Mouse (Mus musculus) hindbrain, embryonic 15.5 days (tissue): Measurements from ENCODE around the gene Amdhd2. TPM values are rescaled to one million over a fixed set of nuclear protein-coding genes. Genes with fewer than 3 reads are reported as not detected.

ENCODE experiments used
- ATAC-seq: fragments of 200-750 bp; cut with Nextera tagmentation; 2 replicates; pipeline ENCODE4 v1.8.0; 2017; ENCODE audit warnings: low read depth, moderate number of reproducible peaks, moderate TSS enrichment; ENCODE audit not compliant: low FRiP score
- H3K27ac ChIP-seq: fragments of 300-500 bp; sonication (generic); replicated peaks from 2 replicates; pipeline ENCODE4 v1.5.1; 2015; ENCODE audit warnings: mild to moderate bottlenecking, inconsistent platforms
- H3K27me3 ChIP-seq: fragments of 300-500 bp; sonication (generic); 2 replicates; pipeline ENCODE4 v1.6.1; 2015; ENCODE audit warnings: control low read depth, inconsistent platforms
- H3K36me3 ChIP-seq: fragments of 300-500 bp; sonication (generic); 2 replicates; pipeline ENCODE4 v1.6.1; 2015; ENCODE audit warnings: control low read depth, inconsistent platforms
- H3K4me1 ChIP-seq: fragments of 300-500 bp; sonication (generic); replicated peaks from 2 replicates; pipeline ENCODE4 v1.6.1; 2015; ENCODE audit warnings: control low read depth, inconsistent platforms
- H3K4me2 ChIP-seq: fragments of 300-500 bp; sonication (generic); 2 replicates; pipeline ENCODE4 v1.6.1; 2015; ENCODE audit warnings: moderate library complexity, mild to moderate bottlenecking, inconsistent platforms
- H3K4me3 ChIP-seq: fragments of 300-500 bp; sonication (generic); 2 replicates; pipeline ENCODE4 v1.5.1; 2015; ENCODE audit warnings: mild to moderate bottlenecking, inconsistent platforms
- H3K9ac ChIP-seq: fragments of 300-500 bp; sonication (generic); 2 replicates; pipeline ENCODE4 v1.6.1; 2015; ENCODE audit warnings: inconsistent platforms
- H3K9me3 ChIP-seq: fragments of 300-500 bp; sonication (generic); 2 replicates; pipeline ENCODE4 v1.6.1; 2016; ENCODE audit warnings: control low read depth, inconsistent platforms
- WGBS: fragments of 180-500 bp; shearing (Covaris S2); methylation state at CpG from one replicate; pipeline ENCODE4 v1.1.7; 2015; 5-methylcytosine and 5-hydroxymethylcytosine counted together
- polyA plus RNA-seq: library from polyadenylated mRNA; unstranded; fragments of >200 nt; fragmentation: Nextera tagmentation; extraction: Ambion mirVana; gene quantifications from 2 replicates; pipeline ENCODE4 v1.2.1, GENCODE M21; 2015

The Amdhd2 gene
- polyA plus RNA-seq, 1 experiment from 2014 or later: 33.6 TPM

DNA sequence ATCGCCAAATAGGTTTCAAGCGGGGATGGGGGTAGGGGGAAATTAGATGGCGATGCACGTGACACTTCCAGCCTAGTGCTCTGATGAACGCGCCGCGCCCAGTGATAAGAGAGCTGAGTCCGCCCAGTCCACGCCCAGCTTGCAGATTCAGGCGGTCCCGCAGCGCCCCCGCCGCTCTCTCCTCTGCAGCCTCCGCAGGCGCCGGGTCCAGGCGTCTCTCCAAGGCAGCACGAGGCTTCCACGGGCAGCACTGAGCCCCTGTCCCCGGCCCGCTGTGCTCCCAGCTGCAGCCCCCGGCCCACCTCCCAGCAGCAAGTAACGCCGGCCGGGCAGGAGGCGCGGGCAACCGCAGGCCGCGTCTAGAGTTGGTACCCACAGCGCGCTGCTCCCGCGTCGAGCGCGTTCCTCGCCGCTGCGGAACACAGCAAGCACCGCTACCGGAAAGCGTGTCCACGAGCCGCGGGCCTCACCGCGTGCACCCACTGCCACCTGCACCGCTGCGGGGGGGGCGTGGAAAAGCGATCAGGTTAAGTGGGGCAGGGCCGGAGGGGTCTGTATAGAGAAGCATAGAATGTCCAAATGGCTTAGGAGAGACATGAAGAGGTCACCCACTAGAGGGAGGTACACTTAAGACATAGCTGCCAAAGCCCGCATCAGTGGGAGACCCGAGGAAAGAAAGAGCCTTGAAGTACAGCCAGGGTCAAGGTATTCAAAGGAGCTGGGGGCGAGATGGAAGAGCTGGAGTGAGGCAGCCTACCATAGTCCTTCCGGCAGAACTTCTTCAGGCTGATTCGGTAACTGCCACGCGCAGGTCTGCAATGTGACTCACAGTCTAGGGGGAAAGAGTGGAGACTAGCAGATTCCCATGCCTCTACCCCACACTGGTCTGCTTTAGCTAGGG, 43.1 kb upstream of the Amdhd2 start:
- peak overlapping the region; percentile 81 for H3K9ac ChIP-seq
- peak; percentile 17 for ATAC-seq
- WGBS: 4% methylated on average over 62 of the region's 62 CpGs
- peak overlapping the region; percentile 81 for H3K4me3 ChIP-seq
- H3K27me3 ChIP-seq: no peaks in the 10 kb centered on the region
- peaks cover 95% of the 10 kb centered on the region for H3K4me1 ChIP-seq
- H3K9me3 ChIP-seq: no peaks in the 10 kb centered on the region
- peak overlapping the region; percentile 93 for H3K4me2 ChIP-seq
- H3K27ac ChIP-seq: peak overlapping the region; percentile 80
- no peaks in the 10 kb centered on the region for H3K36me3 ChIP-seq

GRCm38 (mm10) chr17:24205908-24206361, 42.4 kb upstream of the Amdhd2 start:
- 5% methylated on average over 15 of the region's 15 CpGs for WGBS
- no peaks in the 10 kb centered on the region for H3K27me3 ChIP-seq
- H3K36me3 ChIP-seq: no peaks in the 10 kb centered on the region
- peak overlapping the region; percentile 81 for H3K4me3 ChIP-seq
- peak overlapping the region; percentile 93 for H3K4me2 ChIP-seq
- H3K9ac ChIP-seq: peak overlapping the region; percentile 81
- no peaks in the 10 kb centered on the region for H3K9me3 ChIP-seq
- peaks cover 92% of the 10 kb centered on the region for H3K4me1 ChIP-seq
- ATAC-seq: peak; percentile 16; the same call in 1 of the 2 replicates
- H3K27ac ChIP-seq: peak overlapping the region; percentile 80

DNA sequence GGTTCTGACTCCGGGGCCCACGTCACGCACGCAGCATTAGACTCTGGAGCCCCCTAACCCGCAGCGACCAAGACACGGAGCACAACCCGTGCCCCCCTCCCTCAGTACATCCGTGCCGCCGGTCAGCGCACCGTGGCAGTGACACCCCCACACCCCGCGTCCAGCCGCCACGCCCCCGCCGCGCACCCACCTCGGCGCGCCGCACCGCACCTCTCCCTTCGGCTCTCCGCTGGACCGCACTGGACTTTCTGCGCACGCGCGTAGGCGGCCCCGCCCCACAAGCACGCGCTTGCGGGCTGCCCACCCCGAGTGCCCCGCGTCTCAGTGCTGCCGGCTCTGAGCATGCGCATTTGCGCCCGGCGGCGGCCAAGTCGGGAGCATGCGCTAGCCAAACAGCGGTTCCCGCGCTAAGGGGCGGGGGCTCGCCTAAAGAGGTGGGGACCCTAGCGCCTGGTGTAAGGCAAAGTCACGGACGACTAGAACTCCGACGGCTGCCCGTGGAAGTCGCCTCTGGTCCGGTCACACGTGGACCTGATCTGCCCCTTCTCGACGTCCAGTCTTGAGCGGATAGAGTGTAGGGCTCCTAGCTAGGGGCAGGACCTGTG, 41.8 kb upstream of the Amdhd2 start, which contains the start of gene Tbc1d24:
TSS of gene Tbc1d24 (minus strand) at position 279 of the 605 bp plus-strand sequence.
- Histone ChIP-seq H3K27ac (peak within 1 kb of the TSS; percentile 80), H3K4me2 (peak within 1 kb of the TSS; percentile 93), H3K36me3 (no peaks in the 10 kb centered on the region), H3K27me3 (no peaks in the 10 kb centered on the region), H3K9me3 (no peaks in the 10 kb centered on the region), H3K4me1 (peaks cover 86% of the 10 kb centered on the region), H3K9ac (peak within 1 kb of the TSS; percentile 81), H3K4me3 (peak within 1 kb of the TSS; percentile 81)
- under 1% methylated on average over 63 of the region's 65 CpGs for WGBS
- peak; percentile 74 for ATAC-seq

- H3K4me1 ChIP-seq: peaks cover 85% of the 10 kb centered on the region
- no peaks in the 10 kb centered on the region for H3K36me3 ChIP-seq
- H3K4me3 ChIP-seq: peak overlapping the region; percentile 81
- no peaks in the 10 kb centered on the region for H3K27me3 ChIP-seq
- no peak for ATAC-seq
- 12% methylated on average over 7 of the region's 7 CpGs for WGBS
- H3K27ac ChIP-seq: peak overlapping the region; percentile 67
- peak overlapping the region; percentile 93 for H3K4me2 ChIP-seq
- H3K9me3 ChIP-seq: no peaks in the 10 kb centered on the region
- H3K9ac ChIP-seq: peak overlapping the region; percentile 81
Observed at GRCm38 (mm10) chr17:24204846-24205245, 41.3 kb upstream of the Amdhd2 start.

DNA sequence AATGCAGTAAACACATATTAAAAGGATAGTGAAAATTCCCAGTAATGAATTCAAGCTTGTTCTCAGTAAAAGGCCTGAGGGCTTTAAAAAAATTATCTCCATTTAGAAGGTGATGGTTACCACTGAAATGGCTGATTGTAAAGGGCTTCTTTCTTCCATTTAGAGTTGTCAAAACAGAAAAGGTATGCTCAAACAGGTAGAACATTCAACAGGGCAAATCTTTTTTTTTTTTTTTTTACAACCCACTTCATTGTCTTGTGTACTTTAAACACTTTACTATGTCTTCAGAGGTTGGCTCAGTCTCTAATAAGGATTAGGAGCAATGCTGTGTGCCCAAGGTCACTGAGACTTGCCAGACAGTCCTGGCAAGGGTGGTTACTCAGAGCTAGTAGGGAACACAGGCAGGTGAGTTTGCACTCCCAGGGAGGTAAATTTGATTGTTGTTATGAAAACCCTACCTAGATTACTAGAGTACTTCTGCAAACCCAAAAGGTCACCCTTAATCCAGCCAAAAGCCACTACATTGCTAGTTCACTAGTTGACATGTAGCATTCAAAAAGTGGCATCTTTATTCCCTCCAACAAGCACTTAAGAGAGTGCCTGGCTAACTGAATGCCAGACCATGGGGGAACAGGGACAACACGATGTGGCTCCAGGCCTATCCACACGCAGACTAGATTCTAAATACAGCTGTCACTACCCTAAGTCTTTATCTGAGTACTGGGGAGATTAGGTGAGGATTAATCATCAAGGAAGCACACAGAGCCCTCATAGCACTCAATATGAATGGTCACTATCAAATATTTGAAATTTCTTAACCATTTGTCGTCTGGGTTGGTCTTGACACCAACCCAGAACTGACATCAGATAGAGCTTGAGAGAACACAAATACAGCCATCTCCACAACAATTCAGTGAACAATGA, 40.3 kb upstream of the Amdhd2 start:
- H3K27ac ChIP-seq: no peak overlapping the region; the same call in 1 of the 2 replicates

GRCm38 (mm10) chr17:24203068-24203467, 39.5 kb upstream of the Amdhd2 start:
- H3K9me3 ChIP-seq: no peaks in the 10 kb centered on the region
- no peak overlapping the region for H3K27ac ChIP-seq
- 38% methylated on average over 4 of the region's 4 CpGs for WGBS
- ATAC-seq: no peak
- no peaks in the 10 kb centered on the region for H3K27me3 ChIP-seq
- no peaks in the 10 kb centered on the region for H3K36me3 ChIP-seq
- H3K4me3 ChIP-seq: no peak overlapping the region
- peaks cover 70% of the 10 kb centered on the region for H3K4me1 ChIP-seq
- H3K9ac ChIP-seq: no peak overlapping the region
- H3K4me2 ChIP-seq: peak overlapping the region; percentile 93

More for the DNA sequence above, 40.3 kb upstream of the Amdhd2 start:
- no peak for ATAC-seq
- Histone ChIP-seq H3K36me3 (no peaks in the 10 kb centered on the region), H3K4me1 (peaks cover 78% of the 10 kb centered on the region), H3K4me3 (peak overlapping the region; percentile 81), H3K9me3 (no peaks in the 10 kb centered on the region), H3K27me3 (no peaks in the 10 kb centered on the region), H3K9ac (peak overlapping the region; percentile 0; the same call in 1 of the 2 replicates), H3K4me2 (peak overlapping the region; percentile 93)
- WGBS: 71% methylated on average over 3 of the region's 3 CpGs

DNA sequence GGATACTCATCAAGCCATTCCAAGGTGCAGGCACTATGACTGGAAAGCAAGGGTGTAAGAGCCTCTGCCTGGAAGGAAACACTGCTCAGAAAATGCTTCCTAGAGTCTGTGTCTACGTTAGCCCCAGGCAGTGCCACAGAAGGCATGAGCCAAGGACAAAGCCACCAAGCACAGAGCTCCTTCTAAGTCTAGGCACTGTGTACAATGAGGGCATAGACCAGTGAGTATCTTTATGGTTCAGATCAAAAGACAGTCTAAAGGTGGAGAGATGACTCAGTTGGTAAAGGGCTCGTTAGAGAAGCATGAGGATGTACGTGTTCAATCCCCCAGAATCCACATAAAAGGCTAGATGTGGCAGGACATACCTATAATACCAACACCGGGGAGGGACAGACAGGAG, 37.5 kb upstream of the Amdhd2 start:
- no peak overlapping the region for H3K9ac ChIP-seq
- no peak overlapping the region for H3K4me2 ChIP-seq
- no peak overlapping the region for H3K4me3 ChIP-seq
- no peak for ATAC-seq
- H3K4me1 ChIP-seq: peaks cover 54% of the 10 kb centered on the region
- no peaks in the 10 kb centered on the region for H3K9me3 ChIP-seq
- no peaks in the 10 kb centered on the region for H3K36me3 ChIP-seq
- 85% methylated on average over 4 of the region's 4 CpGs for WGBS
- no peak overlapping the region for H3K27ac ChIP-seq
- no peaks in the 10 kb centered on the region for H3K27me3 ChIP-seq

GRCm38 (mm10) chr17:24199741-24200140, 36.2 kb upstream of the Amdhd2 start:
- 69% methylated on average over 4 of the region's 4 CpGs for WGBS
- Histone ChIP-seq H3K4me3 (no peak overlapping the region), H3K36me3 (no peaks in the 10 kb centered on the region), H3K27me3 (no peaks in the 10 kb centered on the region), H3K9ac (no peak overlapping the region), H3K27ac (no peak overlapping the region), H3K4me1 (peaks cover 46% of the 10 kb centered on the region), H3K9me3 (no peaks in the 10 kb centered on the region), H3K4me2 (no peak overlapping the region)
- no peak for ATAC-seq

DNA sequence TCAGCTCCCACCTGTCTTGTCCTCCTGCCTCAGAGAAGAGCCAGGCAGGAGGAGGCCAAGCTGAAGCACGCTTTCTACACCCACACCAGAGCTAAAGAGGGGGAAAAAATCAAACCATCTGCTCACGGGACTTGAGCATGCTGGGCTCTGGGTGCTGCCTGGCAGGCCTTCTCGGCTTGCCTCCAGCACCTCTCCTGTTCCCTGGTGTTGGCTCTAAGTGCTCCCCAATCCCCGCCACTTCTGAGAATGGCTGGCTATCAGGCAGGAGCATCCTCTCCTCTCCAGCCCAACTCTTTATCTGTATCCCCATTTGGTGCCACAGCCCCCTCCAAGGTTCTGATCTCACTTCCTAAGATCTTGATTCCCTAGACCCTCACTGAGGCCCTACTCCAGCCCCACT, 35.7 kb upstream of the Amdhd2 start:
- no peaks in the 10 kb centered on the region for H3K36me3 ChIP-seq
- no peak for ATAC-seq
- H3K27me3 ChIP-seq: no peaks in the 10 kb centered on the region
- H3K4me3 ChIP-seq: no peak overlapping the region
- H3K4me1 ChIP-seq: peaks cover 41% of the 10 kb centered on the region
- H3K4me2 ChIP-seq: no peak overlapping the region
- WGBS: 84% methylated on average over 4 of the region's 4 CpGs
- H3K27ac ChIP-seq: no peak overlapping the region
- H3K9ac ChIP-seq: no peak overlapping the region
- no peaks in the 10 kb centered on the region for H3K9me3 ChIP-seq

- ATAC-seq: no peak
- WGBS: 66% methylated on average over 15 of the region's 15 CpGs
- H3K4me1 ChIP-seq: peaks cover 21% of the 10 kb centered on the region
- no peak overlapping the region for H3K9ac ChIP-seq
- no peak overlapping the region for H3K4me3 ChIP-seq
- no peak overlapping the region for H3K4me2 ChIP-seq
- no peaks in the 10 kb centered on the region for H3K9me3 ChIP-seq
- no peak overlapping the region for H3K27ac ChIP-seq
- no peaks in the 10 kb centered on the region for H3K36me3 ChIP-seq
- H3K27me3 ChIP-seq: no peaks in the 10 kb centered on the region
Observed at GRCm38 (mm10) chr17:24197032-24197824, 33.7 kb upstream of the Amdhd2 start.

- Histone ChIP-seq H3K27ac (no peak overlapping the region), H3K9me3 (no peaks in the 10 kb centered on the region), H3K4me1 (peaks cover 10% of the 10 kb centered on the region), H3K4me3 (no peak overlapping the region), H3K4me2 (no peak overlapping the region), H3K9ac (no peak overlapping the region), H3K36me3 (no peaks in the 10 kb centered on the region), H3K27me3 (no peaks in the 10 kb centered on the region)
- 62% methylated on average over 2 of the region's 2 CpGs for WGBS
- no peak for ATAC-seq
Observed at GRCm38 (mm10) chr17:24195349-24195748, 31.8 kb upstream of the Amdhd2 start.
